Mouse (Mus musculus) activated CD4-positive, CD25-positive, alpha-beta regulatory T cell, adult 4 months (primary cell): ENCODE measurements around the gene Mif. TPM values are rescaled to one million over a fixed set of nuclear protein-coding genes. Genes with fewer than 3 reads are reported as not detected.
"Not testable (repeated sequence)": the region's sequence is repeated elsewhere in the genome, so short reads cannot be mapped to it uniquely, and the experiment has no call there.

ENCODE experiments used
- ATAC-seq: one replicate; pipeline ENCODE4 v1.8.0; 2017
- polyA plus RNA-seq, 2 experiments: library from polyadenylated mRNA; unstranded; fragments of 100-300 nt; shearing (Covaris generic); gene quantifications; one replicate each; pipeline ENCODE4 v1.2.1; 2017

Gene Mif
- polyA plus RNA-seq, 2 experiments from 2014 or later = 464 to 561 TPM

- ATAC-seq = peak; percentile 49
These were observed 13.0 kb upstream of the Mif start for GRCm38 (mm10) chr10:75872915-75873542.

GRCm38 (mm10) chr10:75872025-75872914 lies 12.2 kb upstream of the Mif start:
- ATAC-seq = no peak

DNA sequence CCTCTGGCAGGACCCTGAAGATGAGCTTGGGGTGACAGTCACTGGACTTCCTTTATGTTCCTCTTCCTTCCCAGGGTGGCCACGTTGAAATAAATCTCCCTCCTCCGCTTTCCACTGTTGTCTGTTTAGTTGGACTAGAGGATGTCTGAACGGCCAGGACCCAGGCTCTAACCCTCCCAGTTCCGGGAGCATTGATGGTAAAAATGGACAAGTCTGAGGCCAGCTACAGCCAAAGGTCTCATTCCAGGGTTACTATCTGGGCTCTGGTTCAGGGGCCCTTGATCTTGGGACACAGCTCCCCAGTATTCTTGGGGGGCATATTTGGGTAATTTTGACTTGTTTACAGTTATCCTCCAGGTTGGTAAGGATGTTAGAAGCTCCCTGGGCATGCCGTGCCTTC lies 1.5 kb upstream of the Mif start:
- ATAC-seq = no peak

DNA sequence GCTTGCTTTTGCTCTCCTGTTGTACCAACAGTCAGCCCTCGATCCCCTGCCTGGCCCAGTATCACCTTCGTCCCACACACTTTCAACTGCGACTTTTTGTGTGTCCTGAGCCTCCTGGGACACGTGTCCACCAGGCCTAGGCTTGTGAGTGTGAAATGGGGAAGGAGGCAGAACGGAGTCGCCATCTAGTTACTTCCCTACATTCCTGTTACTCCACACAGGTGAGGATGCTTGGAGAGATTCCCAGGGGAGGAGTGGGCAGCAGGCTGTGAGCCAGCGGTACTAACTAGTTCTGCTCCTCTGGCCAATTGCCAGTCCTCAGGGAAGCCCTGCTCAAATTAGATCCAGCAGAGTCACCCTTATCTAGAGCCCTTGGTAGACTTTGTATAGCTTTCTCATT lies 706 bp upstream of the Mif start:
- no peak for ATAC-seq

DNA sequence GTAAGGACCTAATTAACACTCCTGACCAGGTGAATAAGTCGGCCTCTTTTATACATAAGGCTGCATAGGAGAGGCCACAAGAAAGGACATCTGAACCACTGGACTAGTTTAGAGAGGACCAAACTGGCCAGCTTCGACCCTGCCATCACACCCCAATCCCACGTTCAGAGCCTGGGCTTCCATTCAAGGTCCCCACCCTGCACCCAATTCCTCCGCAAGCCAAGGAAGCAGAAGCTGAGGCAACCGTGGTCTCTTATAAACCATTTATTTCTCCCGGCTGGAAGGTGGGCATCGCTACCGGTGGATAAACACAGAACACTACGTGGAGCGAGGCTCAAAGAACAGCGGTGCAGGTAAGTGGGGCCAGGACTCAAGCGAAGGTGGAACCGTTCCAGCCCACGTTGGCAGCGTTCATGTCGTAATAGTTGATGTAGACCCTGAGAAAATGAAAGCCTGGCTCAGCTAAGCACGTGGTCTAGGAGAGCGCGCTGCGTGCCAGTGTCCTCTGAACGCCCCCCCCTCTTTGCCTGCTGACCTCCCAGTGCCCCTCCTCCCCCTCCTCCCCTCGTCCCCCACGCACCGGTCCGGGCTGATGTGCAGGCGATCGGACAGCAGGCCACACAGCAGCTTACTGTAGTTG lies 813 bp downstream of the Mif start:
- no peak for ATAC-seq

GRCm38 (mm10) chr10:75857598-75857997 lies 2.4 kb downstream of the Mif start:
- ATAC-seq = no peak

GRCm38 (mm10) chr10:75856976-75857375 lies 3.1 kb downstream of the Mif start:
- ATAC-seq = no peak

DNA sequence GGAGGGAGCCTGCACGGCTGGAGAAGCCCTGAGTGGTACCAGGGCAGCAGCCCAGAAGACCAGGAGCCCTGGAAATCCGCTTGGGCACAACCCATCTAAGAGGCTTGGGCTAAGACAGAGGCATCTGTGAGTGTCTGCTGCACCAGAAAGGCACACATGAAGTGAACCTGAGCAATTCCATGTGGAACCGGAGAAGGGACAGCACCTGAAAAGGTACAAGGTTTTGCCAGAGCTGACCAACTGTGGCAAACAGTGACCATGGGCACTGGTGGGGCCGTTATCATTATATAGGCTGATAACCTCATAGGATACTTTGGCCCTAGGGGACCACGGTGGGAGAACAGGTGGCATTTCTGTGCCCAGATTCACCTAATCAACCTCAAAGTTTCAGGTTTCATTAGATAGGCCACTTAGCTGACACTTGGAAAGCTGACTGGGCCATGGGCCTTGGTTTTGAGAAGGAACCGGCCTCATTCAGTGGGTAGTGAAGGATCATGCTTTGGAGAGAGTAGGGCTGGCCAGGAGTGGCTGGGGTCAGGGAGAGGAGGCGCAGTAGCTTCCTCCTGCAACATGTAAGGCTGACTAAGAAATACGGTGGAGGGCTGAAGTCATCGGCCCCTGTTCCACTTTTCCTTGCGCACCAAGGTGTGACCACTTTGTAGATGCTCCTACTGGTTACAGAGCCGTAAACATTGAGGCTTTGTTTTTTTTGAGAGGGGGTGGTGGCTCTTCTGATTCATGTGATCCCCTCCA lies 3.7 kb downstream of the Mif start:
- ATAC-seq = no peak

- no peak for ATAC-seq
These were observed 4.5 kb downstream of the Mif start for GRCm38 (mm10) chr10:75855416-75855981.

DNA sequence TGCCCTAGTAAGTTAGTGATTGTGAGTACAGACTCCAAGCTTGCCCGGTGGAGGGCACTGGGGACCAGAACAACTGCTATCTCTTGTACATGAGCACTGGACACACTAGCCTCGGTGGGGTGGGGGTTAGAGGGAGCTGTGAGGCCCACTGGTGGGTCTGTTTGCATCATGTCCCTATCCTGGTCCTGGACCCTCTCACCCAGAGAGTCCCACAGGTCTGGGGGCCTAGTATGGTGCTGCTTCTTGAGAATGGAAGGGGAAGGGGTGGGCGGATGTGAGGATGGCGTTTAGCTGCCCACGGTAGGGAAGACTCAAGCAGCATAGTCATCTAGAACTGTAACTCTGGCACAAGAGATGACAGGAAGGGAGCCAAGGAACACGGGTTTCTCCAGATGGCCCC lies 5.2 kb downstream of the Mif start:
- ATAC-seq = no peak

DNA sequence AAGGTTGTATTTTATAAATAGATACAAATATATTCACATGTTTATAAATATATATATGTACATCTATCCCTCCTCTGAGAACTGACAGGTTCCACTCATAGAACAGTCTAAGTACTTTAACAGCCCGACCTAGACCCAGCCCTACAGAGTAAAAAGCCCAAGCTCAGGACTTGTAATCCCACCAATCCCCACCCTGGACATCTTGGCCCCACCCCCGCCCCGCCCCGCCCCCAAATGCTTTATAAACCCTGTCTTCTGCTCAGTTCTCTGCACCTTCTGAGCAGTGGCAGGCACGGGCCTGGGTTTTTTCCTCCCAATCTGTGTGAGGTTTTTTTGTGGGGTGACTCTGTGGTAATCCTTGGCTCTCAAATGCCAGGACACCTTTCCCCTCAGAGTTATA lies 5.9 kb downstream of the Mif start:
- ATAC-seq = no peak

DNA sequence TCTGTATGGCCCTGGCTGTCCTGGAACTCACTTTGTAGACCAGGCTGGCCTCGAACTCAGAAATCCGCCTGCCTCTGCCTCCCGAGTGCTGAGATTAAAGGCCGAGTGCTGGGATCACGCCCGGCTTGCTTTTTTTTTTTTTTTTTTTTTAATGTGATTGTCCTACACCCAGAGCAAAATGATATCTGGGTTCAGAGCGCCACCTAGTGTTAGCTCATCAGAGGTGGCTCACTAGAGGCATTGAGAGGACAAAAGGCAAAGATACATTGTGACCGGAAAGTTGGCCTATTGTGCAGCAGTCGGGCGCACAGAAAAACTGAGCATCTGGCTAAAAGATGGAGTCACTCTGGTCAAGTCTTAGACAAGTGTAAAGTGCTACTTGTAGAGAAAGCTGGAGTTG lies 6.6 kb downstream of the Mif start:
- ATAC-seq = peak; percentile 80

DNA sequence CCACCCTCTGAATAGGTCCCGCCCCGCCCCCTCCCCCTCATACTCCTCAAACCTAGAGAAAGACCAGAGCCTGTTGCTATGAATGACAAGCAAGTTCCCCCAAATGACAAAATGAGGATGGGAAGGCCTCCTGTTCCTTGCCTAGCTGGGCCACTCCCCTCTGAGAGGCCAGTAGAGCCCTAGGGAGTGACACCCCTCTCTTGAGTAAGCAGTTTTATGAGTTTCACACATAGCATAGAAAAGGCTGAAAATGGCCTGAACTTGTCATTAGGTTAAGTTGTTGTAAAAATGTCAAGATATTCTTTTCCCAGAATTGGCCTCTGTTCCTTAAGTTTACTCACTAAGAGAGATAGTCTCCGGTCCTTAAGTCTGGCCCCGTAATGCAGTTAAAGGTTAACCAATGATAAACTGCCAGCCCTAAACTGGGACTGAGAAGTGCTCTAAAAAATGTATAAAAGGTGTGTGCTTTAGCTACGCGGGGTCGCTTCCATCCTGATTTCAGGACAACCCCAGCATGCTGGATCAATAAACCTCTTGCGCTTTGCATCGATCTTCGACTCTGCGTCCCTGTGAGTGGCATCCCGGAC lies 7.4 kb downstream of the Mif start:
- no peak for ATAC-seq

GRCm38 (mm10) chr10:75851681-75852080 lies 8.4 kb downstream of the Mif start:
- no peak for ATAC-seq

DNA sequence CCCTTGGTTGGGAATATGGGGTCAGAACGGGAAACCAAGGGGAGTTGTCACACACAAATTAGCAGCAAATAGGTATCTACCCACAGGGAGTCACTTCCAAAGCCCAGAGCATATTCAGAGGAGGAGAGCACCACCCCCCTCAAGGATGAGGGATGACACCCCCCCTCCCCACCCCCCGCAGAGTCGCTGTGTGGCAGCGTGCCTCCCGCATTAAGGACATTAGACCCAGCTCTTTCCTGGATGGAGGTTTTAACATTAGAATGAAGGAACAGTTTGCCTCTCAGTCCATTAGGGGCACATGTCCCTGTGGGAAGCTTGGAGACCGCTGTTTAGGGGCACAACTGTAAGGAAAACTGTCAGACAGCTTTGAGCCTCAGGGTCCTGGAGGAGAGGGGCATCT lies 9.0 kb downstream of the Mif start:
- no peak for ATAC-seq

GRCm38 (mm10) chr10:75848382-75848781 lies 11.7 kb downstream of the Mif start:
- ATAC-seq = no peak

GRCm38 (mm10) chr10:75845306-75845930 lies 14.6 kb downstream of the Mif start:
- ATAC-seq = no peak

DNA sequence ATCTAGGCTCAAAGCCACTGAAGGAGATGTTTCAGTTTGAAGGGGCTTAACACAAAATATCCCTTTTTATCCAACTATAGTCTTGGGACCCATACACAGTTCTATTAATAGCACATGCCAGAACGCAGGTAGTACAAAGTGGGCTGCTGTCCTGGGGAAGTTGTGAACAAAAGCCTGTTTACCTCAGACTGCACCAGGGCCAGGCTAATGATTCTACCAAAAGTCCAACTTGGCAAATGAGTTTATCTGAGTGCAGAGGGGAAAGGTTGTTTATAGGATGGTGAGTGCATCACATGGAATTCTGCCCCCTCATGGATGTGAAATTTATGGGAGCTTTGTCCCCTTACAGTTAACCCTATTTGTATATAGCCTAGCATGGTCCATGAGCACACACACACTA lies 15.2 kb downstream of the Mif start:
- no peak for ATAC-seq

DNA sequence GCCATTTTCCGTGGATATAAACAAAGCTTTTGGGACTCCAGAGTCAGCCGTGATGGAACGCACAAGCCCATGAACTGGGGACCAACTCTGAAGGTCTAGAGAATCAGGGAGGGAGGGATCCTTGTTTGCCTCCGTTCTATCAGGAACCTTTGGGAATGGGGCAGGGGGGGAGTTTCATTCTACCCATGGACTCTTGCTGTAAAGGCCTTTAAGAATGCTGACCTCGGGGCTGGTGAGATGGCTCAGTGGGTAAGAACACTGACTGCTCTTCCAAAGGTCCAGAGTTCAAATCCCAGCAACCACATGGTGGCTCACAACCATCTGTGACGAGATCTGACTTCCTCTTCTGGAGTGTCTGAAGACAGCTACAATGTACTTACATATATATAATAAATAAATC lies 16.1 kb downstream of the Mif start:
- ATAC-seq = not testable (repeated sequence)

DNA sequence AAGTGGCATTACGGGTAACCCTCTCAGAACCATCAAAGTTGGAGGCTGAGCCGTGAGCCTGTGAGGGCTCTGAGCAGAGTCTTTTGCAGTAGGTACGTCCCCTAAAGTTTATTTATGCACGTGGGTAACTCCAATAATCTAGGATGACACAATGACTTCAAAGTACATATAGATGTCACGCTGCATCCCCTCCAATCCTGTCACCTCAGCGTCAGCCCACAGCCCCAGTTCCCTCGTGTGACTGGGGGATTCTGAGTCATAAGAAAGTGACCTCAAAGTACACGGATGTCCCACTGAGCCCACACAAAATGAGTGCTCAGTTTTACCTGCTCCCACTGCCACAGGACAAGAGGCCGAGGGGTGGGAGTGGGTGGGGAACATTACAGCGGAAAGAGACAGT lies 20.9 kb downstream of the Mif start:
- ATAC-seq = peak; percentile 51

DNA sequence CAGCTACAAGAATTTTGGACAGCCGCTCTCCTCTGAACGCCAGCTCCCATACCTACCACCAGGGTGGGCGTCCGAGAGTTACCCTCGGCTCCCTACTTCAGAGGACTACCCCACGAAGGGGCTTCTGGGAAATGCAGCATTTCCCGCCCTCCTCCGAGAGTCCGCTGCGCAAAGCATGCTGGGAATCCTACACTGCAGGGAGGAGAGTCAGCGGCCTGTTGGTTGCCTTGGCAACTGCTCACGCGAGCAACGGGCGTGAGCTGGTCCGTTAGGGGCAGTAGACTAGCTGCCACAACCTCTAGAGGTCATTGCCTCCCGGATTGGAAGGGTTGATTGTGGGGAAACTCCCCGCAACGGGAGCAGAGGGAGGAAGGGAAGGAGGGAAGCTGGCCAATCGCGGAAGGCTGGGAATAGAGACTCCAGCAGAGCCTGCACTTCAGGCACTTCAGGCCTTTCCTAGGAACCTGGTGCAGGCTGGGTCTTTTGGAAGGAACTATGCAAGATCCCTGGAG lies 22.7 kb downstream of the Mif start, which contains the start of gene Gstt2:
Gene Gstt2, minus strand, starts transcription at position 177 of the 512 bp plus-strand sequence.
- ATAC-seq = no peak
